Mouse (Mus musculus): ENCODE results near the gene Krtap1-4.

Gene Krtap1-4

GRCm38 (mm10) chr11:99550765-99551164 is 32.7 kb downstream of the Krtap1-4 start, which contains the start of gene Krtap3-3:
TSS of gene Krtap3-3 (minus strand) at chr11:99550865.
- DNase-seq (ENCODE audit: inconsistent ontology term) = no peak

DNA sequence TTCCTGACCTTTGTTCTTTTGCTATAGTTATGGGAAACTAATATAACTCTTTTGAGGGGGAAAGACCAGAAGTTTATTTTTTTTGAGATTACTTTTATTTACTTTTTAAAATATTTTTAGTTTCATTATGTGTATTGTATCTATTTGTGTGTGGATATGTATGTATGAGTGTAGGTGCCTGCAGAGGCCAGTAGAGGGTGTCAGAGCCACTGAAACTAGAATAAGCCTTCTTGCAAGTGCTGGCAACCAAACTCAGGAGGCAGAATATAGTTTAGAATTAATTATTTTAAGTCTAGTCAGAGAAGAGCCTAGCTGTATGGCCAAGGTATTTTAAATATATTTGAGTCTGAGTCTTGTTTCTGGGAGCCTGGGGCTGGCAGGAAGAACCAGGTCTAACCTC is 35.6 kb downstream of the Krtap1-4 start:
- DNase-seq (ENCODE audit: inconsistent ontology term) = no peak

- peak; percentile 96 for DNase-seq (ENCODE audit: inconsistent ontology term)
Measured at GRCm38 (mm10) chr11:99539721-99540120, 43.7 kb downstream of the Krtap1-4 start.
